Mouse (Mus musculus) T-helper 2 cell (primary cell): Measurements from ENCODE around the gene Bpifc.
"Not testable (repeated sequence)": the region's sequence is repeated elsewhere in the genome, so short reads cannot be mapped to it uniquely, and the experiment has no call there.

Experiments
- in situ Hi-C: fragments of 300-600 bp; cut with MboI, MseI; formaldehyde crosslinking; loops from one replicate; pipeline ENCODE4 v1.15.1; 2025; ENCODE audit warnings: high pct_unique_total_duplicates

Bpifc gene

DNA sequence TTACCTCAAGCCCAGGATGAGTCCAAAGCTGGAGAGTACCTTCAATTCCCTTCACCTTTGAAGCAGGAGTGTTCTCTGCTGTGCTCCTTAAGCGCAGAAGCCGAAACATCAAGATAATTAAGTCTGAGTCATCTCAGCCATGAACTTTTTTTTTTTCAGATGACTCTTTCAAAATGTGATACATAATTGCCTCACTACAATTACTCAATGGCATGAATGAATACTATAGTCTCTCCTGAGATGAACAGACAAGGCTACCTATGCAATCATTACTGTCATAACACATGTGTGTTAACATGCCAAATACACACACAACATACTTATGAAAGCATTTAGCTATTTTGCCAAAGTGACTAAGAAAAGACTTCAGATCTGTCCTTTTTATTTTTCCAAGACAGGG lies at the start of gene Bpifc:
Gene Bpifc (minus strand): TSS at position 115 of the 400 bp plus-strand sequence.
- in situ Hi-C loops = no loop called here

DNA sequence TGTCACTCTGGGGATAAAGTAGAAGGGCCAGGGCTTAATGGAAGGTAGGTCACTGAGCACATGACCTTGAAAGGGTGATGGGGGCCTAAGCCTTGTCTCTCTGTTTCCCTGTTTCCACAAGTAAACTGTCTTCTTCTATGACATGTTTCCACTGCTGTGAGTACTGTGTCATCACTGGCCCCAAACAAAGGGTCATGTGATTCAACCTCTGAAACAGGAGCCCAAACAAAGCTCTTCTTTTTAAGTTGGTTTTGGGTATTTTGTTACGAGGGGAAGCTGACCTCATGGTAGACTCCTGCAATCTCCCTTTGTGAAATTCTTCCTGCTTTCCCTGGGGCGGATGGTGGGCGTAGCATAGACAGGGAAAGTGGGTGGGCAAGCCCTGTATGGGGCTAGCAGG lies 48.6 kb upstream of the Bpifc start:
- in situ Hi-C loops = loop anchor here (5.0 to 10.0 kb wide), 2 partner anchors 235 to 407 kb away; no protein-coding TSS in a partner anchor

DNA sequence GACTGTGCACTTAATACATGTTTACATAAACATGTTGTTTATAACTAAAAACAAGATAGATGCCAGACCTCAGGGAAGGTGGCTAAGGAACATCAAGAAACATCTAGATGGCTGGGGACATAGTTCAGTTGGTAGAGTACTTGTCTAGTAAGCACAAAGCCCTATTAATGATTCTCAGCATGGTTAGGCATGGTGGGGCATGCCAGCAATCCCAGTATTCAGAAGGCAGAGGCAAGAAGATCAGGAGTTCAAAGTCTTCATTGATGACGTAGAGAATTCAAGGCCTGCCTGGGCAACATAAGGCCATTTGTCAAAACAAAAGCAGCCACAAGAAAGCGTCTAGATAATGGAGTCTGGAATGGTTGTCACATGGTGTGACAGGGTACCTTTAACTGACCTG lies 46.0 kb upstream of the Bpifc start:
- in situ Hi-C loops = no loop called here

DNA sequence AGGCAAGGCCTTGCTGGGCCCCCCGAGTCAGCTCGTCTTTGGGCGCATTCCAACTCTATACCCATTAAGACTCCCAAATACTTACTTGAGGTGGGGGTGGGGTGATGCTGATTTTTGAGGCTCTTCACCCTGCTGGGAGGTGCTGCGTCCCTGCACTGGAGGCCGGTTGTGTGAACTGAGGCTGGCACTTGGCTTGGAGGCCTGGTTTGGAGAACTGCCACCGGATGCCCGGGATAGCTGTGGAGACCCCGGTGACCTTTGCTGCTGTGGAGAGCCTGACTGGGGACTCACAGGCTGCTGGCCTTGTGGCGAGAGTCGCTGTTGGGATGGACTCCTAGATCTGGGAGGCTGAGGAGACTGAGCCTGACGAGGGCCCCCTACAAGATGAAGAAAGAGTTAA lies 45.6 kb upstream of the Bpifc start:
- in situ Hi-C loops = no loop called here

DNA sequence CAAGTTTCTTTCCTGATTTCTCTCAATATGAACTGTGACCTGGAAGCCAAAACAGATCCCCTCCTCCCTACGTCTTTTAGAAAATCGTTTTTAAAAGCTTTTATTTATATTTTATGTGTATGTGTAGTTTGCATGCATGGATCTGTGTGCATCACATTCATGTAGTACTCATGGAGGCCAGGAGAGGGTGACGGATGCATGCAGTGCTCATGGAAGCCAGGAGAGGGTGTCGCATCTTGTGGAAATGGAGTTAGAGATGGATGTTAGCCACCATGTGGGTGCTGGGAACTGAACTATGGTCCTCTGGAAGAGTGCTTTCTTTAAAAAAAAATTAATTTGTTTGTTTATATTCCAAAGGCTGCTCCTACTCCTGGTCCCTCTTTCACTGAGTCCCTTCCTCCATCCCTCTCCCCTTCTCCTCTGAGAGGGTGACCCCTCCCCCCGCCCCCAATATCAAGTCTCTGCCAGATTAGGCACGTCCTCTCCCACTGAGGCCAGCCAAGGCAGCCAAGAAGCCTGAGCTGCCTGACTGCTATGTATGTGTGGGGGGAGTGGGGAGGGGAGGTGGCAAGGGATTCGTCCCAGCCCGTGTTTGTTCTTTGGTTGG lies 44.7 kb upstream of the Bpifc start:
- in situ Hi-C loops = no loop called here

DNA sequence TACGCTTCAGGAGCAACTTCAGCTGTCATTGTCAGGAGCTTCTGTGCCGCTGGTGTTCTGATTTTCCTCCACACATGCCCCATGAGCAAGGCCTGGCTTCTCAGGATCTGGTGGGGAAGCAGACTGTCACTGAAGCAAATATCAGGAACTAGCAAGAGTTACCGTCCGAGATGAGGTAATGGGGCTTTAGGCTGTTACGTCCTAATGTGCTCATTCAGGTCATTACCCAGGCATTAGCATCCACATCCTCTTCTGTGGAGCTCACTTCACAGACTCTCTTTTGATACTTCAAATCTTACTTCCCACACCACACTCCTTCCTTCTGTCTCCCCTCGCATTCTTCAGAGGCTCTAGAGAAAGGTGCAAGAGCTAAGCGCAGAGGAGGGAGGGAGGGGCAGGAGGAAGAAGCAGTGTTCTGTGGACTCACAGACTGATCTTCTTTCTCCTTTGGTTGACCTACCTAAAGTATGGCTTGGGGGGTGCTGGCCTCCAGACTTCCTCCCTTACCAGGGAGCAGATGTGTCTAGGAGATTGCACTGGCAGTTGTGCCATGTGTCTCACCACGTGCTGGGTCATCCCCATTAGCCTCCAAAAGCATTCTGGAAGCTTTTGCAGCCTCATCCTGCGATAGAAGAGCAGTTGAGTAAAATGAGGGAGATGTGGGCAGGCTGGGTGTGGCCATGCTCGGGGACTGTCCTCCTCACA lies 41.3 kb upstream of the Bpifc start:
- in situ Hi-C loops = no loop called here

DNA sequence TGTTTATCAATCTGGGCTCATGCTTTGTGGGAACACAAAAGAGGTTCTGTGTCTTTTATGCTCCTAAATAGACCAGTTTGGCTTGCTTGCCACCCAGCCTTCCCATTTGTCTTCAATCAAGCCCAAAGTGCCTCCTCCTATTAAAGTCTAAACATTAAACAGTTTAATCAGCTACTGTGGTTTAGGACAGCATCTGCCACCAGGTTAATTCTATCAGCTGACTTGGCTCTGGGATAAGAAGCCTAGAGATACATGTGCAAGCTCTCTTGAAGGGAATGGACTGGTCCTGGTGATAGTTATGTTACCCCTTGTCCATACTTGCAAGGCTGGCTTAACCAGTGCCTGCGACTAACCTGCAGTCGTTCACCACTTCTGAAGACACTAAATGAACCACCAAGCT lies 38.8 kb upstream of the Bpifc start:
- in situ Hi-C loops = no loop called here

DNA sequence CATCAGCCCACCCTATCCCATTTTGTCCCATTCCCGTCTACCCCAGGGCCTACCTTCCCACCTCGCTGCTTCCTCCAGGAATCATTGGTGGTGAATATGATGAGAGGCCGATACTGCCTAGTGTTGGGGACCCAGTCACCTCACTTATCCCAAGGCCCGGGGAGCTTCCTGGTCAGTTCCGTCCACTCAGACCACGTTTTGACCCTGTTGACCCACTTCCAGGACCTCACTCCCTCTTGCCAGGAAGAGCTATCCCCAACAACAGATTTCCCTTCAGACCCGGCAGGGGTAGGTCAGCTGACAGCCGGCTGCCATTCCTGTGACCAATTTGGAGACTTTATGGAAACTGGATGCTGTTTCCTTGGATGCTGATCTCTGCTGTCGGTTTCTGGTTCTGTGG lies 36.1 kb upstream of the Bpifc start:
- in situ Hi-C loops = no loop called here

DNA sequence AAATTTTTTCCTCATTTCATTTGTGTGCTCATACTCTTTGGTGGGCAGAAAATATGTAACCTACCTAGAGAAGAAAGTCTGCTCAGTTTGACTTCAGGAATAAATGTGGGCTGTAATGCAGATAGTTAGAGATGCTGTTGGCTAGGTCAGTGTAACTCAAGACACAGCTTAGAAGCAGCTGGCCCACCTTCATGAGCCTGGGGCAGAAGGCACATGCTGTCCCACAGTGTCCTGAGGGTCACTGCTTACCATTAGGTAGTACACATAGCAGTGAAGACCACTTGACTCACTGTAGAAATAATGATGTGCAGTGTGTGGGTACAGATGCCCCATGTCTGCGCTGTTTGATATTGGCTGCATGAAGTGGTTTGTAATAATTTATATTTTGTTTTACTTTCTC lies 34.7 kb upstream of the Bpifc start:
- in situ Hi-C loops = no loop called here

DNA sequence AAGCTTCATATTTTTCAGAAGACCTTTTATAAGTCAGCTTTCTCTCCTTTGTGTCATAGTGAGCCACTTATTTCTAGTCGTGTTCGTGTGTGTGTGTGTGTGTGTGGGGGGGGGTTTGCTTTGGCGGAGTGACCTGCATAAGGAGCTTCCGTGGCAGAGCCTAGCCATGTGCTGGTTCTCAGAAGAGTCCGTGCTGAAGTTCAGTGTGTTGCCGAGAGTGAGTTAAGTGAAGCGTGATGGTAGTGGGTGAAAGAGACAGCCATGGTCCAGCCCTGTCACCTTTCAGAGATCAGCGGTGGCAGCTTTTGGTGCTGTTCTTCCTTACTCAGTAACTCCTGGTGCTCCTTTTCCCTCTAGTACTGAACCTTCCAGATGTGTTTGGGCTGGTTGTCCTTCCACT lies 32.4 kb upstream of the Bpifc start:
- in situ Hi-C loops = no loop called here

DNA sequence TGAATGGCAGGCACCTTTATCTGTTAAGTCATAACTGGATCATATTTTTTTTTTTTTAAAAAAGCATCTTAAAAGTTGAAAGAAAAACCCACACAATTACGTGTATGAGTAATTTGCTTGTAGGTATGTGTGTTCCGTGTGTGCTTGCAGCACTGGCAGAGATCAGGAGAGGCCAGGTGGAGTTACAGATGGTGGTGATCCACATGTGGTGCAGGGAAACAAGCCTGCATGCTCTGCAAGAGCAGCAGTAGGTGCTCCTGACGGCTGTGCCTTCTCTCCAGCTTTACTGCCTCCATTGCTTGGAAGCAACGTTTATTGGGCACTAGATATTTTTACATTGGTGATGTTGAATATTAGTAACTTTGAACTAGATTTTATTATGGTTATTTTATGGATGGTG lies 32.0 kb upstream of the Bpifc start:
- in situ Hi-C loops = no loop called here

DNA sequence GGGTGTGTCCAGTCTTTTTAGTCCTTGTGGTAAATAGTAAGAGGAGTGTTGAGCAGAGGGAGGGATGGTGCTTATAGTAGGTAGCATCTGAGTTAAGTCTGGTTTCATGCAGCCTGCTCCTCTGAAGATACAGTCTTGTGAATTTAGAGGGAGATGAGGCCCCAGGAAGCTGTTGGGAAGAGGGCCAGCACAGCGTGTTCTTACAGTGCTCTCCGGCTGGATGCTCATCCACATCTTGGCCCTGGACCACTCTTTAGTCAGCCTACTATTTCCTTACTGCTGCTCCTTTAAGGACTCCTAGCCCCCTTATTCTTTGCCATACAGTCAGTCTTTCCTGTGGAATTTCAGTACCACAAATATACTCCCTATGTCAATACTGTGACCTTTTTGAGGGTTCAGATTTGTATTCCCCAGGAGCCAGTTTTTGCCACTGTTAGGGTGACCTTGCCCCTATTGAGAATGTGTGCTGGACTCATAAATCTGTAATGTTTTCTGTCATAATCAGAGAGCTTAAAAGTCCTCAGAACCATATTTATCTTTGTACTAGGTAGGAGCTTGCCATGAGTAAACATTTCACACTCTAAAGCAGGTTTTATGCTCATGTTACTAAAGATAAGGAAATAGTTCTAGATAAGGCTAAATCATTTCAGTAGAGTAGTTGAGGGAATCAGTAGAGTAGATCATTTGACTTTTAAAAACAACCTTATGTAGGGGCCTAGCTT lies 22.5 kb upstream of the Bpifc start:
- in situ Hi-C loops = no loop called here

DNA sequence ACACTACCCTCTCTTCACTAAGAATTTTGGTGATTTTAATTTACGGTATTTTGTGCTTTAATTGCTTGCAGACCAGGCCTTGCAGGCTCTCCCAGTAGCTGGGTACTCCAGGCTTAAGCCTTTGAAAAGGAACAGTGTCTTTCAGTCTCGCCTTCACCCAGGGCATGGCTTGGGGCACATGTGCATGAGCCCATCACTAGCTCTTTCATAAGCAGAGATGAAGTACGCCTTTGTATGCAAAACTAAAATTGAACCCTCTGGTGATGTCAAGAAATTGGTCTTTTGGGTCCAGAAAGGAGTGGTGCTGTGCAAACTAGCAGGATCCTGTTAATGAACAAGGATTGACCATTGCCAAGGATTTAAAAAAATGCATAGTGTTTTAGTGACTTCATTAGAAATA lies 20.8 kb upstream of the Bpifc start:
- in situ Hi-C loops = no loop called here

DNA sequence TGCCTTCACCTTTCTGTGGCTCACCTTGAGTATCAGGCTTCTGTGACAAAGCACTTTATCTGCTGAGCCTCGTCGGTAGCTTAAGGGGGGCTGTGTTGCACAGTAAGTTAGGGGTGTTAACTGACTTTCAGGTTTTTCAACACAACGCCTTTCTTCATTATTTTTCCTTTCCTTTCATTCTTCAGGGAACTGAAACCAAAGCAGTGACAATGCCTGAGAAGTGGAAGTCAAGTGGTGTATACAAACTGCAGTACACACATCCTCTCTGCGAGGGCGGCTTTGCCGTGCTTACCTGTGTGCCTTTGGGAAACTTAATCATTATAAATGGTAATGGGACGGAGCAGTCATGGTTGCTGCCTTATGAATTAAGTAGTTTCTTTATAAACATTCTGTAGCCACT lies 19.0 kb upstream of the Bpifc start:
- in situ Hi-C loops = no loop called here

DNA sequence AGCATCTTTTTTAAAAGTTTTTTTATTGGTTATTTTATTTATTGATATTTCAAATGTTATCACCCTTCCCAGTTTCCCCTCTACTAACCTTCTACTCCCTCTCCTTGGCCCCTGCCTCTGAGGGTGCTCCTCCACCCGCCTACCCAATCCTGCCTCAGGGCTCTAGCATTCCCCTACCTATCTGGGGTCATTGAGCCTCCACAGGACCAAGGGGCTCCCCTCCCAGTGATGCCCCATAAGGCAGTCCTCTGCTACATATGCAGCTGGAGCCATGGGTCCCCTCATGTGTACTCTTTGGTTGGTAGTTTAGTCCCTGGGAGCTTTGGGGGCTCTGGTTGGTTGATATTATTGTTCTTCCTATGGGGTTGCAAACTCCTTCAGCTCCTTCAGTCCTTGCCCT lies 15.1 kb upstream of the Bpifc start:
- in situ Hi-C loops = not testable (repeated sequence)

DNA sequence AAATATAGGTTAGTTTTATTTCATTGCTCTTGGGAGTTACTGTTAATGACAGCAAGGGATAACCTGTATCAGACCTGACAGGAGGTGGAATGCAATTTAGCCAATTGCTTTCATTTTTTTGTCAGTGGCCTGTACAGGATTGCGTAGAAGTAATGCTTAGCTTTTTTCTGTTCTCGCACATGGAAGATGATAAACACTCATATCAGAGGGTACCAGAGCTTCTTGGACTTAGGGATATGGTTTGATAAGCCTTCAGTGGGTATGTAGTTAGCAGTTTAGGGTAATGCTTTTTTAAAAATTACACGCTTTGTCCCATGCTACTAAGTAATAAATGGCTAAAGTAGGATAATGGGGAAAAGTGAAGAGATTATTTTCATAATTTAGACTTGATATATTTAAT lies 14.7 kb upstream of the Bpifc start:
- in situ Hi-C loops = no loop called here

DNA sequence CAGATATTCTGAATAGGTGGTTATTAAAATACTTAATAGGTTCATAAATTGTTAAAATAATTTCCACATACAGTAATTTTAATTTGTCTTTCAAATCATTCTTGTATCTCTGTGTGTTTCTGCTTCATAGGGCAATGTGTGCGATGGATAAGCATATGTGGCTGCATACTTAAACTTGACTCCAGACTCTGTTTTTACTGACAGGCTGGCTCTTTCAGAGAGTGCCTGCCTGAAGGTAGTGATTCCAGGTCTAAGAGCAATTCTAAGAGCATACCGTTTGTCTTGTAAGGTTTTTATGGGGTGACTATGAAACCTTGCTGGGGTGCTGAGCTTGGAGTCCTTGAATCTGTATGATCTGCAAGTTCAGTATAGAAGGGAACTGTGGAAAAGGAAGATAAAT lies 14.2 kb upstream of the Bpifc start:
- in situ Hi-C loops = no loop called here

DNA sequence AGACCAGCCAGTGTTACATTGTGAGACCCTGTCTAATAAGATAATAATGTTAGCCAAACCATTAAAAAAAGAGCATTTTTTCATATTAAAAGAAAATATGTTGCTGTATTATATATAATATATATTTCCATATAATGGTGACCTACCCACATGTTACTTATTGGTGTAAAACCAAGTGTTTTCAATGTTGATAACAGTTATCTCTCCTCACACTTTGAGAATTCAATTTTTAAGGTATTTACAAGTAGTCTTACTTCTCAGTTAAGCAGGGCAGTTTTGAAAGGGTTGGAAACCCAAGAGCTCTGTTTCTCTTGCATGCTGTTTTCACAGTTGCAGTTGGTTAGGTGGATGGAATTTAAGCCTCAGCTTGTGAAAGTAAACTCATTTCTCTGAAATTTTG lies 11.5 kb upstream of the Bpifc start:
- in situ Hi-C loops = no loop called here

DNA sequence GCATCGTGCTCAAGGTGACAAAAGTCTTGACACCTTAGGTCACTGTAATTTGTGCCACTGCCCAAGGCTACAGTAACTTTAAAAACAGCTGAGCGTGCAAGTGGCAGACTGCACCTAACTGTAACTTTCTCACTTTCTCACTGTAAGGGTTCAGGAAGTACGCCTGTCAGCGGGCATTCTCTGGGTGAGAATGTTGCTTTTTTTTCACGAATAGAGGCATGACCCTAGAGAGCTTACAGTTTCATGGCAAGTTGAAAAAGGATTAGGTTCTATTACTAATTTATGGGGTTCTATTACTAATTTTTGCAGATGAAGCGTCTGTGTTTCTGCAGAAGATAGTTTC lies 10.8 kb upstream of the Bpifc start:
- in situ Hi-C loops = no loop called here

DNA sequence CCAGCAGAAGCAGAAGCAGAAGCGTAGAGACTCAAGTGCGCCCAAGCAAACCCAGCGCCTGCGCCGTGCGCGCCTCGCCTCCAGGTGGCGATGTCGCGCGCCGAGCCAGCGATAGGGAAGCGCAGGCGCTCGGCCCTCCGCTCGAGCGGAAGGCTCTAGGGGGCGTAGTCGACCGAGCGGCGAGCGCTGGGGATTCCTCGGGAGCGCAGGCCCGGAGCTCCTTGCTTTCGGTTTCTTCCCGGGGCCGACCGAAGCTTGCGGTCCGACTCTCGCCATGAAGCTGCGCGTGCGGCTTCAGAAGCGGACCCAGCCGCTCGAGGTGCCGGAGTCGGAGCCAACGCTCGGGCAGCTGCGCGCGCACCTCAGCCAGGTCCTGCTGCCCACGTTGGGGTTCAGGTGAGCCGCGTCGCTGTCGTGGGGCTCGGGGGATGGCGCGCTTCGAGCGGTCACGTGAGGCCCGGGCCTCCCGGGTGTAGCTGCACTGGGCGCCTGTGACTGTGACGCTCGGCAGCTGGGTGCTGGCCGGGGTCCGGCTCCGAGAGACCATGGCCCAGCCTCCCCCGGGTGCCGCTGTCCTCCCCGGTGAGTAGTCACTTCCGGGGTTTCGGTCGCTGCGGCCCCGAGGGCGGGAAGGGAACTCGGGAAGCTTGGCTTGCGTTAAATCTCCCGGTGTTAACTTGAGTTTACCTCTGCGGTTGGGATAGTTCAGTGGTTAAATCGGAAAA lies 10.2 kb upstream of the Bpifc start, which contains the start of gene Fbxo7:
Gene Fbxo7 (plus strand): TSS at position 224 of the 725 bp plus-strand sequence.
- in situ Hi-C loops = no loop called here

DNA sequence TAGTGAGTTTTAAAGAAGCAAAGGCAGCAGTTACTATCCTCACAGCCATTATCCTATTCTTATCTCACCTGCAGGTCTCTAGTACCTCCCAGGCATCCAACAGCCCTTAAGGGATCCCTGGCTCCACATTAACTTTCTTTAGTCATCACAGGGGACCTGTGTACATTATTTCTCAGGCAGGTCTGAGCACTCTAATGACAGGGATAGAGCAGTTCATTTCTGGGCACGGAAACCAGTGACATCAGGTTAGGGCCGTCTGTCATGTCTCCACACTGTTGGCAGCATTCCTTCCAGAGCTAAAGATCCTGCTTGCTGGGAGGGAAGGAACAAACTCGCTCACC lies 9.7 kb upstream of the Bpifc start:
- in situ Hi-C loops = no loop called here

DNA sequence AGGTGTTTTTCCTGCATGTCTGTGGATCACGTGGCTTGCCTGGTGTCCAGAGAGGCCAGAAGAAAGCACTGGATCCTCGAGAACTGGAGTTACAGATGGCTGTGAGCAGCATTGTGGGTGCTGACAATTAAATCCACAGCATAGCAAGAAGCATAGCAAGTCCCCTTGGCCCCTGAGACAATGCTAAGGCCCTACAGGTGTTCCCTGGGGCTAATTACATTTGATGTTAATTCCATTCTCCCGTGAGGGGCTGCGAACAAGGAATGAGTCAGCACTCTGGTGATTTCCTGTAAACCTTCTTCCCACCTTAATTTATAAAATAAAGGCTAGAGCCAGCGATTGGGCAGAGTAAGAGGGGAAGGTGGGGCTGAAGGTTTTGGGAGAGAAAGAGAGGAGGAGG lies 7.1 kb upstream of the Bpifc start:
- in situ Hi-C loops = no loop called here

DNA sequence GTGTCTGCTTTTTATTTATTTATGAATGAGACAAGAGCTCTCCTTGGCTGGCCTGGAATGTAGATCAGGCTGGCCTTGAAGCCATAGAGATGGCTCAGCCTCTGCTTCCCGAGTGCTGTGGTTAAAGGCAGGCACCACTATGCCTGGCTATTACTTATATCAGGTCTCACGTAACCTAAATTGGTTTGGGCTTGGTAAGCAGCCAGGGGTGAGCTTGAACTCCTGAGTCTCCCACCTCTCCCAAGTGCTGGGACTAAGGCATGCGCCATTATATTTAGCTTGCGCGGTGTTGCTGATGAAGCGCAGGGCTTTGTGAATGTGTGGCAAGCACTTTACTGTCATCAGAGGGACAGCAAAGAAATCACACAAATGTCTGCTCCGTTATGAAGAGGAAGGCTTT lies 6.1 kb upstream of the Bpifc start:
- in situ Hi-C loops = no loop called here
